Mouse (Mus musculus): ENCODE data around the gene Katnal1. TPM values are rescaled to one million over a fixed set of nuclear protein-coding genes. Genes with fewer than 3 reads are reported as not detected.

Gene Katnal1
- polyA plus RNA-seq, 1 experiment, result 19.2 TPM

- Histone ChIP-seq H3K4me3 (ENCODE audit: insufficient read depth, low read length) (no peak overlapping the region), H3K4me1 (ENCODE audit: control insufficient read depth, insufficient read depth, low read length) (peaks cover 2% of the 10 kb centered on the region; the same call in 1 of the 2 replicates), H3K27ac (ENCODE audit: insufficient read depth, low read length) (no peak overlapping the region)
- no peak for TF ChIP-seq POLR2A (IDR thresholded peaks at IDR 0.05; ENCODE audit: low read depth, low read length)
- TF ChIP-seq CTCF (IDR thresholded peaks at IDR 0.05; ENCODE audit: borderline replicate concordance, insufficient read depth, low read length), result no peak
Measured at GRCm38 (mm10) chr5:148945735-148946134, 16.6 kb upstream of the Katnal1 start.

DNA sequence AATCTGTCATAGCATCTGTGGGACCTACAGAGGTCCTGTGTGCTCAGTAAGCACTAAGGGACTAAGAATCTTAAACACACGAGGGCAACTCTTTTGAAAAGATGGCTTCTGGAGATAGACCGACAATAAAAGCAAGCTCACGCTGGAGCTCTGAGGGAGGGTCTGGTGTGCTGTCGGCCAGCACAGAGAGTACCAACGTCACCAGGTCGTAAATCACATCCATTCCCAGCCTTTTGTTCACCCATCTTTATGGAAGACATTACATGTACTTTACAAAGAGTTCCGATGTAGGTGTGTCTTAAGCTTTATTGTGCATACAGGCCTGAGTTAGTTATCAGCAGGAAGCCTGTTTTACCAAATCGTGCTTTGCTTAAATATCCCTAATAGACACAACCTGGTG lies 14.9 kb upstream of the Katnal1 start:
- no peak overlapping the region for H3K4me3 ChIP-seq (ENCODE audit: insufficient read depth, low read length)
- H3K4me1 ChIP-seq (ENCODE audit: control insufficient read depth, insufficient read depth, low read length), result no peaks in the 10 kb centered on the region
- TF ChIP-seq POLR2A (IDR thresholded peaks at IDR 0.05; ENCODE audit: low read depth, low read length) (no peak), CTCF (IDR thresholded peaks at IDR 0.05; ENCODE audit: borderline replicate concordance, insufficient read depth, low read length) (no peak)
- H3K27ac ChIP-seq (ENCODE audit: insufficient read depth, low read length), result no peak overlapping the region

DNA sequence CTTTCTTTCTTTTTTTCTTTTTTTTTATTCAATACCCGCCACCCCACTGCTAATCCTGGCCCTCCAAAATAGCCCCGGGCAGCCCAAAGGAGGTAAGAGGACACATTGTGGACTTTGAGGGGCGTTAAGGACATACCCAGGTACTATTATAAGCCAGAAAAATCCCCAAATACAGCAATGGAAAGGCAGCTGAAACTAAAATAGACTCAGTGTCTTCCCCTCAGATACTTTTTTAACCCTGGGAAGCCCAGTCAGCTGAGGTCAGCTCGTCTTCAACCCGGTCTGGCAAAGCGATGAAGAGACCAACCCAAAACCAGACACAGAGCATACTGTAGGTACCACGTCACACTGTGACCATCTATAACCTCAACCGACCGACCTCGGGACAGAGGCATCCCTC lies 14.3 kb upstream of the Katnal1 start:
- TF ChIP-seq POLR2A (IDR thresholded peaks at IDR 0.05; ENCODE audit: low read depth, low read length) (no peak), CTCF (IDR thresholded peaks at IDR 0.05; ENCODE audit: borderline replicate concordance, insufficient read depth, low read length) (no peak)
- Histone ChIP-seq H3K4me1 (ENCODE audit: control insufficient read depth, insufficient read depth, low read length) (no peaks in the 10 kb centered on the region), H3K27ac (ENCODE audit: insufficient read depth, low read length) (no peak overlapping the region), H3K4me3 (ENCODE audit: insufficient read depth, low read length) (no peak overlapping the region)

- TF ChIP-seq CTCF (IDR thresholded peaks at IDR 0.05; ENCODE audit: borderline replicate concordance, insufficient read depth, low read length) (no peak), POLR2A (IDR thresholded peaks at IDR 0.05; ENCODE audit: low read depth, low read length) (no peak)
- H3K4me3 ChIP-seq (ENCODE audit: insufficient read depth, low read length), result no peak overlapping the region
Measured at GRCm38 (mm10) chr5:148942957-148943356, 13.8 kb upstream of the Katnal1 start.

GRCm38 (mm10) chr5:148942305-148942704 lies 13.2 kb upstream of the Katnal1 start:
- Histone ChIP-seq H3K4me3 (ENCODE audit: insufficient read depth, low read length) (no peak overlapping the region), H3K27ac (ENCODE audit: insufficient read depth, low read length) (no peak overlapping the region)
- TF ChIP-seq CTCF (IDR thresholded peaks at IDR 0.05; ENCODE audit: borderline replicate concordance, insufficient read depth, low read length) (no peak), POLR2A (IDR thresholded peaks at IDR 0.05; ENCODE audit: low read depth, low read length) (no peak)

More at GRCm38 (mm10) chr5:148942957-148943356, 13.8 kb upstream of the Katnal1 start:
- Histone ChIP-seq H3K27ac (ENCODE audit: insufficient read depth, low read length) (no peak overlapping the region), H3K4me1 (ENCODE audit: control insufficient read depth, insufficient read depth, low read length) (no peaks in the 10 kb centered on the region)

GRCm38 (mm10) chr5:148941867-148942266 lies 12.7 kb upstream of the Katnal1 start:
- no peaks in the 10 kb centered on the region for H3K4me1 ChIP-seq (ENCODE audit: control insufficient read depth, insufficient read depth, low read length)
- H3K27ac ChIP-seq (ENCODE audit: insufficient read depth, low read length), result no peak overlapping the region
- no peak for TF ChIP-seq CTCF (IDR thresholded peaks at IDR 0.05; ENCODE audit: borderline replicate concordance, insufficient read depth, low read length)
- TF ChIP-seq POLR2A (IDR thresholded peaks at IDR 0.05; ENCODE audit: low read depth, low read length), result no peak
- H3K4me3 ChIP-seq (ENCODE audit: insufficient read depth, low read length), result no peak overlapping the region

More at GRCm38 (mm10) chr5:148942305-148942704, 13.2 kb upstream of the Katnal1 start:
- no peaks in the 10 kb centered on the region for H3K4me1 ChIP-seq (ENCODE audit: control insufficient read depth, insufficient read depth, low read length)

- Histone ChIP-seq H3K4me3 (ENCODE audit: insufficient read depth, low read length) (no peak overlapping the region), H3K4me1 (ENCODE audit: control insufficient read depth, insufficient read depth, low read length) (peaks cover 2% of the 10 kb centered on the region; the same call in 1 of the 2 replicates), H3K27ac (ENCODE audit: insufficient read depth, low read length) (no peak overlapping the region)
- TF ChIP-seq POLR2A (IDR thresholded peaks at IDR 0.05; ENCODE audit: low read depth, low read length) (no peak), CTCF (IDR thresholded peaks at IDR 0.05; ENCODE audit: borderline replicate concordance, insufficient read depth, low read length) (no peak)
Measured at GRCm38 (mm10) chr5:148939948-148940382, 10.8 kb upstream of the Katnal1 start.

DNA sequence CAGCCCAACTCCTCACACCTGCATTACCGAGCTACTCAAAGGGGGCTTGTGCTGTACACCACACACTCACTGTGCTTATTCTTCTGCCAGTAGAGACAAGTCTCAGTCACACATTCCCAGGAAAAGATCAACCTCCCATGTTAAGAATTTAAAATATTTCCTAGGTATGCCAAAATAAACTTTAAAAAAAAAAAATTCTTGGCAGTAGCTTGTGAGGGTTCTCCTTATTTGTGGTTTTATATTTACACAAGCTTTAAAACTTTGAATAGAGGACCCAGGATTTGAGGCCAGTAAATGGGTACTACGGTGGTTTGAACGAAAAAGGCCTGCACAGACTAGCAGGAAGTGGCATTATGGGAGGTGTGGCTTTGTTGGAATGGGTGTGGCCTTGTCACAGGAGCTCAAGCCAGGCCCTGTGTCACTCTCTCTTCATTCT lies 7.4 kb upstream of the Katnal1 start:
- H3K27ac ChIP-seq (ENCODE audit: insufficient read depth, low read length), result peak overlapping the region; percentile 72
- no peak overlapping the region for H3K4me3 ChIP-seq (ENCODE audit: insufficient read depth, low read length)
- H3K4me1 ChIP-seq (ENCODE audit: control insufficient read depth, insufficient read depth, low read length), result peaks cover 2% of the 10 kb centered on the region; the same call in 1 of the 2 replicates
- TF ChIP-seq CTCF (IDR thresholded peaks at IDR 0.05; ENCODE audit: borderline replicate concordance, insufficient read depth, low read length) (no peak), POLR2A (IDR thresholded peaks at IDR 0.05; ENCODE audit: low read depth, low read length) (no peak)

DNA sequence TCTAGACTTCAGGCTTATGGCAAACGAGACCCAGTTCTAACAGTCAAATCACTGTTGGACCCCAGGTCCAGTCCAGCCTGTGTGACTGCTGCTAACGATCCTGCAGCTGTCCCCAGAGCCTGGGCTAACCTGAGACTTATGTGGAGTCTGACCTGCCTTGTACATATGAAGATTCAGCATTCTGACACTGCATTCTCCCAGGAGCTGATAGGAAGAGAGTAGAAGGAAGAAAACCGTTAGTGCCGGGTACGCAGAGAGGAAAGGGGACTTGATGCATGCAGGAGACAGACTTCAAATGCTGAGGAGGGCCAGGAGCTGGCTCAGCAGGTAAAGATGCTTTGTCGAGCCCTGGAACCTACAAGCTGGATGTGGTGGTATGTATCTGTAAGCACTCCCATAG lies 6.8 kb upstream of the Katnal1 start:
- Histone ChIP-seq H3K4me3 (ENCODE audit: insufficient read depth, low read length) (no peak overlapping the region), H3K27ac (ENCODE audit: insufficient read depth, low read length) (no peak overlapping the region), H3K4me1 (ENCODE audit: control insufficient read depth, insufficient read depth, low read length) (peaks cover 2% of the 10 kb centered on the region; the same call in 1 of the 2 replicates)
- TF ChIP-seq POLR2A (IDR thresholded peaks at IDR 0.05; ENCODE audit: low read depth, low read length), result no peak
- TF ChIP-seq CTCF (IDR thresholded peaks at IDR 0.05; ENCODE audit: borderline replicate concordance, insufficient read depth, low read length), result no peak

DNA sequence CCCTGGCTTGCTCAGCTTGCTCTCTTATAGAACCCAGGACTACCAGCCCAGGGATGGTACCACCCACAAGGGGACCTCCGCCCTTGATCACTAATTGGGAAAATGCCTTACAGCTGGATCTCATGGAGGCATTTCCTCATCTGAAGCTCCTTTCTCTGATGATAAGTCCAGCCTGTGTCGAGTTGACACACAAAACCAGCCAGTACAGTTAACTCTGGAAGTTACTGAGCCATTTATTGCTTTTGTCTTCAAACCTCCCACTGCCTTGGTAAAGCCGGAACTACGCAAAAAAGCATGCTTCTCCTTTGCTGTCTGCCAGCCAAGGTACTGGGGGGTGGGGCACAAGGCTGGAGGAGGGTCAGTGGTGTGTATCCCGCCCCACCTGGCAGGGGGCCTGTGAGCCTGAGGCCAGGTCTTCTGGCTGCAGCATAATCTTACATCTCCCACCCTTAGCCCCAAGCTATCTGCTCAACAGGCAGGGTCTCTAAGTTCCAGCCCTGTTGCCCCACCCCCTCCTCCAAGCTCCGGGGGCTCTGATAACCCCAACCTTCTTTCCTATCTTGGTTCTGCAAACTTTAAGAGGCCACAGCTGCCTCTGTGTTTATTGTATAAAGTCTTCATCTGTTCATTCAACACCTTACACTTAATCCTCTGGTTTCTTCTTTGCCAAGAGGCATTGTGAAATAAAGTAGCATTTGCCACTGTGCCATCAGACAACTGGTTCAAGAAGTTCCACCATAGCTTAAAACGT lies 6.1 kb upstream of the Katnal1 start:
- Histone ChIP-seq H3K27ac (ENCODE audit: insufficient read depth, low read length) (no peak overlapping the region), H3K4me1 (ENCODE audit: control insufficient read depth, insufficient read depth, low read length) (peaks cover 2% of the 10 kb centered on the region; the same call in 1 of the 2 replicates), H3K4me3 (ENCODE audit: insufficient read depth, low read length) (no peak overlapping the region)
- TF ChIP-seq CTCF (IDR thresholded peaks at IDR 0.05; ENCODE audit: borderline replicate concordance, insufficient read depth, low read length) (no peak), POLR2A (IDR thresholded peaks at IDR 0.05; ENCODE audit: low read depth, low read length) (no peak)
